Mouse (Mus musculus) lung, embryonic 15.5 days (tissue): ENCODE results near the gene Gm8127. TPM values are rescaled to one million over a fixed set of nuclear protein-coding genes. Genes with fewer than 3 reads are reported as not detected.
"Not testable (repeated sequence)": the region's sequence is repeated elsewhere in the genome, so short reads cannot be mapped to it uniquely, and the experiment has no call there.

Experiments
- ATAC-seq: fragments of 200-750 bp; cut with Nextera tagmentation; 2 replicates; pipeline ENCODE4 v1.8.0; 2017; ENCODE audit warnings: moderate number of reproducible peaks, borderline replicate concordance; ENCODE audit not compliant: low FRiP score, low TSS enrichment; ENCODE audit errors: extremely low read depth
- H3K27ac ChIP-seq: fragments of 300-500 bp; sonication (generic); 2 replicates; pipeline ENCODE4 v1.5.1; 2015; ENCODE audit warnings: moderate library complexity, mild to moderate bottlenecking, inconsistent platforms
- H3K27me3 ChIP-seq: fragments of 300-500 bp; sonication (generic); 2 replicates; pipeline ENCODE4 v1.6.1; 2015; ENCODE audit warnings: inconsistent platforms
- H3K36me3 ChIP-seq: fragments of 300-500 bp; sonication (generic); 2 replicates; pipeline ENCODE4 v1.6.1; 2015; ENCODE audit warnings: inconsistent platforms
- H3K4me1 ChIP-seq: fragments of 300-500 bp; sonication (generic); 2 replicates; pipeline ENCODE4 v1.6.1; 2015; ENCODE audit warnings: inconsistent platforms
- H3K4me2 ChIP-seq: fragments of 300-500 bp; sonication (generic); 2 replicates; pipeline ENCODE4 v1.6.1; 2015; ENCODE audit warnings: inconsistent platforms, mild to moderate bottlenecking, moderate library complexity
- H3K4me3 ChIP-seq: fragments of 300-500 bp; sonication (generic); 2 replicates; pipeline ENCODE4 v1.5.1; 2015; ENCODE audit warnings: mild to moderate bottlenecking, inconsistent platforms
- H3K9ac ChIP-seq: fragments of 300-500 bp; sonication (generic); 2 replicates; pipeline ENCODE4 v1.6.1; 2015; ENCODE audit warnings: inconsistent platforms
- H3K9me3 ChIP-seq: fragments of 300-500 bp; sonication (generic); 2 replicates; pipeline ENCODE4 v1.6.1; 2016; ENCODE audit warnings: inconsistent platforms
- WGBS: fragments of 180-500 bp; shearing (Covaris S2); methylation state at CpG from one replicate; pipeline ENCODE4 v1.1.7; 2015; 5-methylcytosine and 5-hydroxymethylcytosine counted together
- polyA plus RNA-seq: library from polyadenylated mRNA; unstranded; fragments of >200 nt; fragmentation: Nextera tagmentation; extraction: Ambion mirVana; gene quantifications from 2 replicates; pipeline ENCODE4 v1.2.1, GENCODE M21; 2015

Gm8127 gene
- polyA plus RNA-seq: not detected in 2 replicates

DNA sequence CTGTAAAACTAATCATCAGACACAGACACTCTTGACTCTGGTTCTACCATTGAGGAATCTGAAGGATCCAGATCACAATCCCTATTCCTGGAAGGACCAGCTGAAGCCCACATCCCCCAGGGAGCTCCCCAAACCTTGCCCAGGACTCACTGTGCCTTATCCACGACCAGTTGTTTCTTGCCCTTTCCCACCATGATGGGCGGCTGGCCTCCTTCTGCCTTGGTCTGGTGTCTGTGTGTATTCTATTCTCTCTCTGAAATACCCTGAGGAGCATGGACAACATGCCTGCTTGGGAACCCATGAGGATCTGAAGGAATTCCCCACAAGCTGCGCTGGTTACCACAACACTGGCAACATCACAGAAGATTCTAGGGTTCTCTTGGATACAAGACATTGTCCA, at the start of gene Gm8127:
Gene Gm8127, minus strand, starts transcription at position 330 of the 400 bp plus-strand sequence.
- H3K4me2 ChIP-seq, H3K27me3 ChIP-seq, ATAC-seq, H3K4me3 ChIP-seq, H3K36me3 ChIP-seq, H3K9ac ChIP-seq, H3K4me1 ChIP-seq, H3K27ac ChIP-seq, H3K9me3 ChIP-seq: not testable (repeated sequence)
- 75% methylated on average over 3 of the region's 3 CpGs for WGBS

GRCm38 (mm10) chr14:43337646-43338045, 44.0 kb upstream of the Gm8127 start:
- 59% methylated on average over 1 of the region's 1 CpGs for WGBS
- not testable (repeated sequence) for H3K36me3 ChIP-seq

DNA sequence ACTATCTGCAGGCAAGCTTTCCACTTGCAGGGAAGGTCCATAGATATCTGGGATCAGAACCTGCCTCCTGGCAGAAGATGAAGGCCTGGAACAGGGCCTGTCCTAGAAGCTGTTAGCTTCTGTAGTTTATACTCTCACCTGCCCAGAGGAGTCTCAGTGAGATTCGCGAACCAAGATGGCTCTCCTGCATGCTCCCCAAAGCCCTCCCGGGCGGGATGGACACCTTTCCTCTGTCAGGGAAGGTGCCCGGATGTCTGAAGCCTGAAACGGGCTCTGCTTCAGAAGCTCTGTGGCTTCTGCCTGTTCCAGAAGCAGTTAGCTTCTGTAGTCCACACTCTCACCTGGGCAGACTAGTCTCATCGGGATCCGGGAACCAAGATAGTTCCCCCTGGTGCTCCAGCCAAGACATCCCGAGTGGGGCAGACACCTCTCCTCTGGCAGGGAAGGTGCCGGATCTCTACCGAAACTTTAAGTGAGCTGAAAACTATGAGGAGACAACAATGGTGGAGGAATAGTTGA, 37.8 kb upstream of the Gm8127 start:
- H3K4me3 ChIP-seq, H3K36me3 ChIP-seq, H3K9ac ChIP-seq, H3K27me3 ChIP-seq, H3K4me2 ChIP-seq, H3K9me3 ChIP-seq, H3K4me1 ChIP-seq, H3K27ac ChIP-seq, ATAC-seq: not testable (repeated sequence)
- 91% methylated on average over 11 of the region's 11 CpGs for WGBS

More at GRCm38 (mm10) chr14:43337646-43338045, 44.0 kb upstream of the Gm8127 start:
- H3K27ac ChIP-seq, H3K4me3 ChIP-seq, H3K27me3 ChIP-seq, H3K4me1 ChIP-seq, H3K9me3 ChIP-seq, ATAC-seq, H3K4me2 ChIP-seq, H3K9ac ChIP-seq: not testable (repeated sequence)

GRCm38 (mm10) chr14:43328603-43329002, 35.0 kb upstream of the Gm8127 start:
- not testable (repeated sequence) for H3K9ac ChIP-seq, H3K27me3 ChIP-seq, ATAC-seq, H3K27ac ChIP-seq, H3K4me1 ChIP-seq, H3K36me3 ChIP-seq, H3K4me2 ChIP-seq, H3K9me3 ChIP-seq, H3K4me3 ChIP-seq
- 55% methylated on average over 2 of the region's 2 CpGs for WGBS

DNA sequence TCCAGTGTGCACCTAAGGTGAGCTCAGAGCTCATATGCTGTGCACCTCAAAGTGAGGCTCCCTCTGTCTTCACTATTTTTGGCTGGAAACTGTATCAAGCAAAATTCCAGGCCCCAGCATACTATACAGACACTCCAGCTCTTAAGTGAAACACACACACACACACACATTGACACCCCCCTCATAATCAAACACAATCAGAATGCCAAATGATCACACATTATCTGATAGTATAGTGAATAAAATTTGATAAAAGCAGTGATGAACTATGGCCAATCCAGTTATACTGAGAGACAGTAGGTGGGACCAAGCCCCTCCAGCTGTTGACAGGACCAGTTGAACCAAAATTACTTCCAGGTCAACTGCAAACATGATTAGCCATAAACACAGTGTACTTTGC, 25.9 kb upstream of the Gm8127 start:
- not testable (repeated sequence) for H3K36me3 ChIP-seq, H3K9ac ChIP-seq, H3K27me3 ChIP-seq, H3K4me1 ChIP-seq, H3K4me3 ChIP-seq, ATAC-seq, H3K27ac ChIP-seq, H3K4me2 ChIP-seq, H3K9me3 ChIP-seq

DNA sequence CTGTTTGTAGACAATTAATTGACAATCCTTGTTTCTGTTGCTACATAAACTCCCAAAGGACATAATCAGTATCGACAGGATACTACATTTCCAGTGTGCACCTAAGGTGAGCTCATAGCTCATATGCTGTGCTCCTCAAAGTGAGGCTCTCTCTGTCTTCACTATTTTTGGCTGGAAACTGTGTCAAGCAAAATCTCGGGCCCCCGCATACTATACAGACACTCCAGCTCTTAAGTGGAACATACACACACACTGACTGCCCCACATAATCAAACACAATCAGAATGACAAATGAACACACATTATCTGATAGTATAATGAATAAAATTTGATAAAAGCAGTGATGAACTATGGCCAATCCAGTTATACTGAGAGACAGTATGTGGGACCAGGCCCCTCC, 15.0 kb downstream of the Gm8127 start:
- not testable (repeated sequence) for H3K9me3 ChIP-seq, ATAC-seq, H3K27ac ChIP-seq, H3K9ac ChIP-seq, H3K27me3 ChIP-seq, H3K36me3 ChIP-seq, H3K4me3 ChIP-seq, H3K4me2 ChIP-seq, H3K4me1 ChIP-seq
- WGBS: 86% methylated on average over 3 of the region's 3 CpGs

GRCm38 (mm10) chr14:43278146-43278545, 15.5 kb downstream of the Gm8127 start:
- not testable (repeated sequence) for H3K9ac ChIP-seq, H3K36me3 ChIP-seq, ATAC-seq, H3K4me1 ChIP-seq, H3K4me3 ChIP-seq, H3K27me3 ChIP-seq, H3K4me2 ChIP-seq, H3K27ac ChIP-seq, H3K9me3 ChIP-seq
- WGBS: 67% methylated on average over 4 of the region's 4 CpGs

DNA sequence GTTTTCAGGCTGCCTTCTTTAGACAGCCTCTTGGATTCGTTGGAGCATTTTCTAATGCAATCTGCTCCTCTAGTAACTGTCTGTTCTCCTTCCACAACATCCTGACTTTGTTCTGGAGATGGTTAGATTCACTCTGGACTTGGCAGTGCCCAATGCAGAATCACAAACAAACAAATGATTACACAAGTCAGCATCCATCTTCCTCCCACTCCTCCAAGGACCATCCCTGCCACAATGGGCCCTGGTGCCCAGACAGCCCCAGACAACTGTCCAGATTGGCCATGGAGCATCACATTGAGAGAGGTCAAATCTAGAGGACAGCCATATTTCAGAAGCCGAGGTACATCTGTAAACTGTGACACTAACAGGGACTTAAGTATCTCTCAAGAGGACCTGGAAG, 16.2 kb downstream of the Gm8127 start:
- H3K27ac ChIP-seq, H3K36me3 ChIP-seq, H3K4me2 ChIP-seq, H3K9me3 ChIP-seq, H3K4me3 ChIP-seq, H3K4me1 ChIP-seq, ATAC-seq, H3K9ac ChIP-seq, H3K27me3 ChIP-seq: not testable (repeated sequence)
- 58% methylated on average over 2 of the region's 2 CpGs for WGBS

DNA sequence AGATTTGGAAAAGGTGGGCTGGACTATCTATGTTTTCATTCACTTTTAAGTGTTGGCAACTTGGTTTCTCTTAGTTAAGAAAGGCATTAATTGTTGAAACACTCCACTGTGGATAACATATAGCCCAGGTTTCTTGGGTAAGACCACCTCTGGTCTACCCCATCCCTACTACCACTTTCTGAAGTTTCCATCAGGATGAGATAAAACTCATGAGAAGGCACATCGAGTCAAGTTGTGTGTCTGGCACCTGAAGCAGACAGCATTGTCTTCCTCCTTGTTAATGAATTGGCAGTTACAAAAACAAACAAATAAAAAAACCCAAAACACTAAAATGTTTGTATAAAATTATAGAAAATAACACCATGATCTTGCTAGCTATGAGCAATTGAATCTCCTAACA, 17.9 kb downstream of the Gm8127 start:
- H3K27ac ChIP-seq, H3K36me3 ChIP-seq, H3K9ac ChIP-seq, H3K27me3 ChIP-seq, H3K4me2 ChIP-seq, H3K4me1 ChIP-seq, H3K4me3 ChIP-seq, ATAC-seq, H3K9me3 ChIP-seq: not testable (repeated sequence)
- 85% methylated on average over 1 of the region's 1 CpGs for WGBS

DNA sequence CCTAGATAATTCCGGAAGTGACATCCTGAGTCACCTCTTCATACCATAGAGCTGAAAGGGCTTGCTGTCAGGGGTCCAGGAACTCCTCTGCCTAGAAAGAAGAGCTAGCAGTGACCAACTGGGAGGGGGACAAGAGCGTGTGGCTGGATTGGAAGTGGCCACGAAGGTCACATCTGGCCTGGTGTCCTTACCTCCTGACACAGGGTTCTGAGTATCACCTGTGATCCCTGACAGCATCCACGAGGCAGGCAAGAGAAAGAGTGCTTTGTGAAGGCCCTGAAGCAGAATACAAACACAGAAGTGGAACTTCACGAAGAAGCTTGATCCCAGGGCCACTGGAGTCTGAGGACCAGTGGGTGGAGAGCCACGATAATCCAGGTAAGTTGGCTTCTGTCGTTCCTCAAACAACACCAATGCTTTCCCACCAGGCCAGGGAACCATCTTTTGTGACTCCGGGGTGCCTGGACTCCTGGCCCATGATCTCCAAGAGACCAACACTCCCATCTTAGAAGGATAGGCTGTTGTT, 18.6 kb downstream of the Gm8127 start, which contains the start of gene Gm9732:
Gene Gm9732, plus strand, starts transcription at position 51 of the 526 bp plus-strand sequence.
- not testable (repeated sequence) for H3K9me3 ChIP-seq, H3K4me3 ChIP-seq, H3K36me3 ChIP-seq, ATAC-seq, H3K4me1 ChIP-seq, H3K27ac ChIP-seq, H3K9ac ChIP-seq, H3K27me3 ChIP-seq, H3K4me2 ChIP-seq
- WGBS: 71% methylated on average over 8 of the region's 8 CpGs

DNA sequence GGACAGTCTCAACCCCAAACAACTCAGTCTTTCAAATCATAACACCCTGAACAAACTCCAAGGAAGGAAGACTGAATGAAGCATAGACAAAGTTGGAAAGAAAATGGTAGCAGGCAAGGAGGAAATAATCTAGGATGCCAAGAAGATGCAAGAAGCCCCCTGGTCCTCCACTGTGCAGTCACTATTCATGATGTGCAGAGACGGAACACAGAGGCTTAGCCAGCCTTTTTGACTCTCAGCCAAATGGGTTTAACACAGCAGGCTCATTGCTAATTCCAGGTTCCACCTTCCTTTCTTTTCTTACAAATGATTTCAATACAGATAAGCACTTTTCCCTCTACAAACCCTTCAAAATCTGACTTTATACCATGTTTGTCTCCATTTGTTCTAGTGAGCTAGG, 20.5 kb downstream of the Gm8127 start:
- H3K4me1 ChIP-seq, H3K27ac ChIP-seq, H3K27me3 ChIP-seq, ATAC-seq, H3K9ac ChIP-seq, H3K4me2 ChIP-seq, H3K9me3 ChIP-seq, H3K4me3 ChIP-seq, H3K36me3 ChIP-seq: not testable (repeated sequence)
- WGBS: 71% methylated on average over 1 of the region's 1 CpGs

- not testable (repeated sequence) for H3K27me3 ChIP-seq, H3K4me1 ChIP-seq, H3K27ac ChIP-seq, H3K4me3 ChIP-seq, H3K4me2 ChIP-seq, H3K9me3 ChIP-seq, H3K36me3 ChIP-seq, ATAC-seq, H3K9ac ChIP-seq
- 82% methylated on average over 3 of the region's 3 CpGs for WGBS
Observed at GRCm38 (mm10) chr14:43269211-43269610, 24.4 kb downstream of the Gm8127 start.

GRCm38 (mm10) chr14:43268521-43269084, 25.0 kb downstream of the Gm8127 start:
- H3K27me3 ChIP-seq, H3K36me3 ChIP-seq, ATAC-seq, H3K4me3 ChIP-seq, H3K4me1 ChIP-seq, H3K9me3 ChIP-seq, H3K4me2 ChIP-seq, H3K9ac ChIP-seq, H3K27ac ChIP-seq: not testable (repeated sequence)
- 40% methylated on average over 2 of the region's 2 CpGs for WGBS
